Mouse (Mus musculus) midbrain, embryonic 16.5 days (tissue): ENCODE data around the gene Tmbim1. TPM values are rescaled to one million over a fixed set of nuclear protein-coding genes. Genes with fewer than 3 reads are reported as not detected.
"Not testable (repeated sequence)": the region's sequence is repeated elsewhere in the genome, so short reads cannot be mapped to it uniquely, and the experiment has no call there.

Source experiments
- ATAC-seq: fragments of 200-750 bp; cut with Nextera tagmentation; 2 replicates; pipeline ENCODE4 v1.8.0; 2017; ENCODE audit warnings: moderate TSS enrichment
- H3K27ac ChIP-seq: fragments of 300-500 bp; sonication (generic); 2 replicates; pipeline ENCODE4 v1.5.1; 2014; ENCODE audit warnings: mild to moderate bottlenecking, low read length, mixed read lengths
- H3K27me3 ChIP-seq: fragments of 300-500 bp; sonication (generic); 2 replicates; pipeline ENCODE4 v1.6.1; 2014; ENCODE audit warnings: low read depth, low read length, mixed read lengths; ENCODE audit not compliant: control insufficient read depth, insufficient read depth
- H3K36me3 ChIP-seq: fragments of 300-500 bp; sonication (generic); 2 replicates; pipeline ENCODE4 v1.6.1; 2014; ENCODE audit warnings: mild to moderate bottlenecking, low read length, moderate library complexity, mixed read lengths; ENCODE audit not compliant: control insufficient read depth, insufficient read depth
- H3K4me1 ChIP-seq: fragments of 300-500 bp; sonication (generic); 2 replicates; pipeline ENCODE4 v1.6.1; 2014; ENCODE audit warnings: mild to moderate bottlenecking, low read length, mixed read lengths; ENCODE audit not compliant: control insufficient read depth, insufficient read depth
- H3K4me2 ChIP-seq: fragments of 300-500 bp; sonication (generic); 2 replicates; pipeline ENCODE4 v1.6.1; 2014; ENCODE audit warnings: mild to moderate bottlenecking, low read length, mixed read lengths
- H3K4me3 ChIP-seq: fragments of 300-500 bp; sonication (generic); 2 replicates; pipeline ENCODE4 v1.5.1; 2014; ENCODE audit warnings: low read depth, mild to moderate bottlenecking, low read length, moderate library complexity, mixed read lengths
- H3K9ac ChIP-seq: fragments of 300-500 bp; sonication (generic); 2 replicates; pipeline ENCODE4 v1.6.1; 2014; ENCODE audit warnings: low read depth, low read length, mixed read lengths
- H3K9me3 ChIP-seq: fragments of 300-500 bp; sonication (generic); replicated peaks from 2 replicates; pipeline ENCODE4 v1.6.1; 2014; ENCODE audit warnings: mild to moderate bottlenecking, low read length, mixed read lengths; ENCODE audit not compliant: control insufficient read depth, poor library complexity, severe bottlenecking
- WGBS: fragments of 180-500 bp; shearing (Covaris S2); extraction: QIAGEN DNeasy Blood & Tissue Kit; methylation state at CpG from one replicate; pipeline ENCODE4 v1.1.7; 2014; 5-methylcytosine and 5-hydroxymethylcytosine counted together
- polyA plus RNA-seq: library from polyadenylated mRNA; unstranded; fragments of >200 nt; fragmentation: Nextera tagmentation; extraction: Ambion mirVana; gene quantifications from 2 replicates; pipeline ENCODE4 v1.2.1, GENCODE M21; 2015

Gene Tmbim1
- polyA plus RNA-seq, 1 experiment from 2014 or later: 8.4 TPM

DNA sequence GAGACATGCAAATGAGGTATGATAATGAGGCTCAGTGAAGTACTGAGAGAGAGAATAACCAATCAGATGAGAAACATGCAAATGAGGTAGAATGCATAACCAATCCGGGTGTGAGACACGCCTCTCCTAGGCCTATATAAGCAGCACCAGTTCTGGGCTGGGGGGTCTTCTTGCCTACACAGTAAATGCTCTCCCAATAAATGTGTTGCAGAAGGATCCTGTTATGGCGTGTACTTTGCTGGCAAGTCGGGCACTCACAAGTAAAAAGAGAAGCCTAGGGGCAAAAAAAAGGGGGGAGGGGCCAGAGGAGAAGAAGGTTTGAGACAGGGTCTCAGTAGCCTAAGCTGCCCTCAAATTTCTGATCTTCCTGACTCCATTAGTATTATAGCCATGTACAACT, 35.6 kb upstream of the Tmbim1 start:
- H3K4me1 ChIP-seq, H3K9me3 ChIP-seq, ATAC-seq, H3K4me3 ChIP-seq, H3K9ac ChIP-seq, H3K36me3 ChIP-seq, H3K27ac ChIP-seq, H3K27me3 ChIP-seq, H3K4me2 ChIP-seq: not testable (repeated sequence)
- 94% methylated on average over 4 of the region's 4 CpGs for WGBS

DNA sequence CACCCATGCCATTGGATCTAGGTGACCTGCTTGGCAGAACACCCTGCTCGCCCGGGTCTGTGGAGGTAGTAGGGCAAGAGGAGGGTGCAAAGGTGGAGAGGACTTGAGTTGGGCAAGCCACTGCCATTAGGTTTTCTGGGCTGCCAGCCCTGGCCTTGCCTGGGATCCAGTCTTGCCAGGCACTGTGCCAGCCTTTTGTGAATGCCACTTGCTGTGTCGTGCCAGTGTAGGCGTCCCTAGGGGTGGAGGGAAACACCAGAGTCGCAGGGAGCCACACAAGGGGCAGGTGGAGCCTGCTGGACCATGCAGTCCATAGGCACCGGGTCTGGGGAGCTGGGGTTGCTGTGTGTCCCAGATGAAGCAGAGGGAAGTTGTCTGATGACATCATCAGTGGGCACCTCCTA, 34.9 kb upstream of the Tmbim1 start:
- Histone ChIP-seq H3K27me3 (no peaks in the 10 kb centered on the region), H3K4me1 (no peaks in the 10 kb centered on the region), H3K9me3 (no peaks in the 10 kb centered on the region), H3K9ac (no peak overlapping the region), H3K36me3 (no peaks in the 10 kb centered on the region), H3K4me3 (no peak overlapping the region), H3K4me2 (no peak overlapping the region), H3K27ac (no peak overlapping the region)
- ATAC-seq: no peak; the same call in 1 of the 2 replicates
- 82% methylated on average over 6 of the region's 6 CpGs for WGBS

DNA sequence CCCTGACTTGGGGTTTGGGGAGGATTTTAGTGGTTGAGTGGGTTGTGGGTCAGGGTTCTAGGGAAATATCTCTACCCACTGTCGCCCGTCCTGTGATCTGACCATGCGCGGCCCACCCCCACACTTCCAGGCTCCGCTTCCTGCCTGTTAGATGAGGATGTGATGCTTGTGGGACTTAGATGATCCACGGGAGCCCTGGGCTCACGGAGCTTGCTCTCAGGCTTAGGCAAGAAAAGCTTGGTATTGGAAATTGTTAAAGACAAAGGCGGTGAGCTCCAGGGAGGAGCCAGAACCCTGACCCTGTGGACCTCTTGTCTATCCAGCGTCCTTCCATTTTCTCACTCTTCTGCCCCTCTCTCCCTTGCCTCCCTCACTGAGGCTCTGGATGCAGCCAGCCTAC, 34.5 kb upstream of the Tmbim1 start:
- Histone ChIP-seq H3K4me1 (no peaks in the 10 kb centered on the region), H3K4me3 (no peak overlapping the region), H3K36me3 (no peaks in the 10 kb centered on the region), H3K9ac (no peak overlapping the region), H3K27ac (no peak overlapping the region), H3K4me2 (no peak overlapping the region), H3K9me3 (no peaks in the 10 kb centered on the region), H3K27me3 (no peaks in the 10 kb centered on the region)
- WGBS: 86% methylated on average over 9 of the region's 9 CpGs
- no peak for ATAC-seq

- no peak overlapping the region for H3K27ac ChIP-seq
- peaks cover 5% of the 10 kb centered on the region for H3K4me1 ChIP-seq
- no peak for ATAC-seq
- no peaks in the 10 kb centered on the region for H3K36me3 ChIP-seq
- no peaks in the 10 kb centered on the region for H3K9me3 ChIP-seq
- H3K9ac ChIP-seq: no peak overlapping the region
- H3K27me3 ChIP-seq: no peaks in the 10 kb centered on the region
- 60% methylated on average over 4 of the region's 4 CpGs for WGBS
- H3K4me2 ChIP-seq: no peak overlapping the region
- H3K4me3 ChIP-seq: no peak overlapping the region
Observed at GRCm38 (mm10) chr1:74338626-74339025, 33.2 kb upstream of the Tmbim1 start.

- Histone ChIP-seq H3K9me3 (no peaks in the 10 kb centered on the region), H3K4me2 (no peak overlapping the region), H3K9ac (no peak overlapping the region), H3K4me1 (peaks cover 11% of the 10 kb centered on the region), H3K36me3 (no peaks in the 10 kb centered on the region), H3K4me3 (no peak overlapping the region), H3K27me3 (no peaks in the 10 kb centered on the region), H3K27ac (no peak overlapping the region)
- no peak for ATAC-seq
- 83% methylated on average over 5 of the region's 5 CpGs for WGBS
Observed at GRCm38 (mm10) chr1:74338013-74338412, 32.6 kb upstream of the Tmbim1 start.

DNA sequence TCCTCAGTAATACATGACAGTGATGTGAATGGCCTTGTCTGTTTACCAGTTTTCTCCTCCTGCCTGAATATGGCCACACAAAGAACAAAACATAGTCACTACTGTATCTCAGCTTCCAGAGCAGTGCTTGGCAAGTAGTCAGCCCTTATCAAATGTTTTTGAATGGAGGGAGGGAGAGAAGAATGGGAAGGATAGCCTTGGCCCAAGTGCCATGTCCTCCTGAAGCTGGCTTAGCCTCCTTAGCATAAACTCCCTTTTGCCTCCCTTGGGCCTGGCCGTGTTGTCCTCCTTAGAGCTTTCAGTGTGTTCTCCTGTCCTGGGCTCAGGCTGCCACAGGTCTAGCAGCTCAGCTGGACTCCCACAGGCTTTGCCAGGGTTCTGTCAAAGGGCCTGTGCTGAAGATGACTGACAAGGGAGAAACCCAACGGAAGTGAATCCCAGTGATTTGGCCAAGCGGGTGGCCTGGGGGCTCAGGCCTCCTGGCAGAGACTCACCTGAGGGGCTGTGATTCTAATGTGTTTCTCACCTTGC, 31.9 kb upstream of the Tmbim1 start:
- no peak overlapping the region for H3K27ac ChIP-seq
- H3K36me3 ChIP-seq: no peaks in the 10 kb centered on the region
- 76% methylated on average over 3 of the region's 3 CpGs for WGBS
- H3K27me3 ChIP-seq: no peaks in the 10 kb centered on the region
- no peak overlapping the region for H3K9ac ChIP-seq
- no peak overlapping the region for H3K4me3 ChIP-seq
- H3K4me2 ChIP-seq: no peak overlapping the region
- ATAC-seq: no peak
- peaks cover 13% of the 10 kb centered on the region for H3K4me1 ChIP-seq
- no peaks in the 10 kb centered on the region for H3K9me3 ChIP-seq

DNA sequence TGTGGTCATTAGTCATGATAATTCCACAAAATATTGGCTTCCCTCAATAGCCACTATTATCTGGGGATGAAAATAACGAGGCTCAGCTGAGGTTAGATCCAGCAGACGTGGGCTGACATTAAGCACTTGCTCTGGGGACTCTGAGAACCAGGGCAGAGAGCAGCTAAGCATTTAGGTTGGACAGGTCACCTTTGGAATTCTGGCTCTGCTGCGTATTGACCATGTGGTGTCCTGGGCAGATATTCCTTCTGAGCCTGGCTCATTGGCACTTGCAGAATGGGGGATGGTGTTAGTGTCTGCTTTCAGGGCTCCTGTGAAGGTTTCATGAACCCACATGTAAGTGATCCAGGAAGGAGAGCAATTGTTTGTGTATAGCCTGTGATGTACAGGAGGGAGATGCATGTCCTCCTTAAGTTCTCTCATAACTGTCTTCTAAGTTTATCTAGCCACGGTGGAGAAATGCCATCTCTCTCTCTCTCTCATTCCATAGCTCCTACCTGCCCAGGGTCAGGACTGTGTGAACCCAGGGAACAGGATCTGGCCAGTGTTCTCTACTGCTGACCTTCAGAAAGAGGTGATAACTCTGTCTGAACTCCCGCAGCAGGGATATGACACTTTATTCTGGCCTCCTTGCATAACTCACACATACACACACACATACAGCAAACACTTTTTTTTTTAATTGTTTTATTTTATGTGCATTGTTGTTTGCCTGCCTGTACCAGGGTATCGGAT, 30.2 kb upstream of the Tmbim1 start:
- no peak overlapping the region for H3K4me2 ChIP-seq
- ATAC-seq: no peak
- no peak overlapping the region for H3K9ac ChIP-seq
- H3K4me3 ChIP-seq: no peak overlapping the region
- no peaks in the 10 kb centered on the region for H3K27me3 ChIP-seq
- no peaks in the 10 kb centered on the region for H3K36me3 ChIP-seq
- peaks cover 15% of the 10 kb centered on the region for H3K4me1 ChIP-seq
- H3K27ac ChIP-seq: no peak overlapping the region
- no peaks in the 10 kb centered on the region for H3K9me3 ChIP-seq
- WGBS: 77% methylated on average over 6 of the region's 6 CpGs

- Histone ChIP-seq H3K4me3 (no peak overlapping the region), H3K4me2 (no peak overlapping the region), H3K9ac (no peak overlapping the region), H3K4me1 (peaks cover 15% of the 10 kb centered on the region), H3K27me3 (no peaks in the 10 kb centered on the region), H3K36me3 (no peaks in the 10 kb centered on the region), H3K27ac (no peak overlapping the region), H3K9me3 (no peaks in the 10 kb centered on the region)
- WGBS: 50% methylated on average over 4 of the region's 4 CpGs
- no peak for ATAC-seq
Observed at GRCm38 (mm10) chr1:74335033-74335432, 29.6 kb upstream of the Tmbim1 start.

GRCm38 (mm10) chr1:74334607-74335006, 29.2 kb upstream of the Tmbim1 start:
- Histone ChIP-seq H3K4me3 (no peak overlapping the region), H3K4me2 (no peak overlapping the region), H3K36me3 (no peaks in the 10 kb centered on the region), H3K9ac (no peak overlapping the region), H3K9me3 (no peaks in the 10 kb centered on the region), H3K27me3 (no peaks in the 10 kb centered on the region), H3K4me1 (peaks cover 15% of the 10 kb centered on the region), H3K27ac (no peak overlapping the region)
- 80% methylated on average over 3 of the region's 3 CpGs for WGBS
- ATAC-seq: no peak
